Mouse (Mus musculus) ES-Bruce4 (cell line): ENCODE data around the gene Chchd6.

Source experiments
- CTCF ChIP-seq: IDR thresholded peaks from one replicate; pipeline ENCODE4 v1.8.1; 2011; ENCODE audit warnings: low read depth, low read length
- POLR2A ChIP-seq: IDR thresholded peaks from one replicate; pipeline ENCODE4 v1.8.1; 2011; ENCODE audit warnings: low read length; ENCODE audit not compliant: insufficient read depth

DNA sequence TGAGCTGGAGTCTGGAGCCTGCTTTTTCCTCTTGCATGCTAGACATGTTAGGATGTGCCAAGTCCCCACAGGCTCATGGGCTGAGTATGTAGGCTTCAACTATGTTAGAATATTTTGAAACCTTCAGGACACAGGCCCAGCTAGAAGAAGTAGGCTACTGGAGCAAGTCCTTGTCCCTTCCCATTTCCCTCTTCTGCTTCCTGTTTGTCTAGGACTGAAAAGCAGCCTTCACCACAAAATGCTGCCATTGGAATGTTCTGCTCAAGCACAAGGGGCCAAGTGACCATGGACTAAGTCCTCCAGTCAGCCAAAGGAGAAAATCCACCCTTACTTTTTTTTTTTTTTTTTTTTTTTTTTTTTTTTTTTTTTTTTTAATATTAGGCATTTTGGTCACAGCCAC, 164.7 kb downstream of the Chchd6 start:
- TF ChIP-seq POLR2A, result no peak
- TF ChIP-seq CTCF, result no peak
